15 mouse cellular contexts compared by ENCODE assay signal in genomic region chr2:141056685-141057454, GRCm38 (mm10).
DNase-seq lines count a peak whose midpoint lies in the region; ATAC-seq and TF ChIP-seq lines count a peak whose summit lies in the region.
"Had no signal": no experiment of that assay in that cellular context is flagged by ENCODE, and none has a peak within 500 bp of the region (broad histone marks: within the 10 kb centered on the region; RNA-seq: fewer than 3 reads in every experiment).

No protein-coding gene starts in this region.

- H3K9me3 ChIP-seq in embryonic facial prominence, embryonic 10.5 days: no peaks in the 10 kb centered on the region
- H3K9me3 ChIP-seq in hindbrain, embryonic 10.5 days: no peaks in the 10 kb centered on the region
- H3K9me3 ChIP-seq in midbrain, embryonic 13.5 days: no peaks in the 10 kb centered on the region
- H3K9me3 ChIP-seq: heart, embryonic 10.5 days; liver, embryonic 12.5 days; stomach, embryonic 15.5 days had no signal

- peaks cover 18% of the 10 kb centered on the region for H3K4me1 ChIP-seq in embryonic facial prominence, embryonic 10.5 days
- H3K4me1 ChIP-seq in hindbrain, embryonic 10.5 days (replicated peaks): peaks cover 15% of the 10 kb centered on the region
- peaks cover 12% of the 10 kb centered on the region for H3K4me1 ChIP-seq in midbrain, embryonic 13.5 days (replicated peaks)
- H3K4me1 ChIP-seq: heart, embryonic 10.5 days; liver, embryonic 12.5 days; stomach, embryonic 15.5 days had no signal

- WGBS in embryonic facial prominence, embryonic 10.5 days: 23% methylated on average over 4 of the region's 4 CpGs
- 22% methylated on average over 4 of the region's 4 CpGs for WGBS in hindbrain, embryonic 10.5 days
- 2% methylated on average over 4 of the region's 4 CpGs for WGBS in midbrain, embryonic 13.5 days

- H3K4me2 ChIP-seq in midbrain, embryonic 13.5 days (replicated peaks): peak overlapping the region; percentile 34
- H3K4me2 ChIP-seq: liver, embryonic 12.5 days; stomach, embryonic 15.5 days had no signal

- DNase-seq in brain, embryonic 14.5 days (ENCODE audit: low read depth): peak; percentile 81
- DNase-seq in embryonic facial prominence, embryonic 10.5 days (ENCODE audit: low spot score): no peak
- no peak for DNase-seq in hindbrain, embryonic 10.5 days (ENCODE audit: low spot score)
- DNase-seq in layer of hippocampus, adult 2 months (ENCODE audit: low spot score in 2 of 2): no peak
- no peak for DNase-seq in layer of hippocampus, adult 9-11 months
- DNase-seq in right cerebral cortex, postnatal 25 days: no peak
- DNase-seq: cerebellum, adult 11 months; heart, postnatal 36 days; thymus, postnatal 25 days had no signal

- H3K27me3 ChIP-seq in embryonic facial prominence, embryonic 10.5 days (replicated peaks; ENCODE audit: low read depth, poor library complexity, severe bottlenecking): no peaks in the 10 kb centered on the region
- no peaks in the 10 kb centered on the region for H3K27me3 ChIP-seq in hindbrain, embryonic 10.5 days (ENCODE audit: insufficient read depth, poor library complexity, severe bottlenecking)
- H3K27me3 ChIP-seq in midbrain, embryonic 13.5 days: no peaks in the 10 kb centered on the region
- H3K27me3 ChIP-seq: liver, embryonic 12.5 days; stomach, embryonic 15.5 days had no signal

- H3K9ac ChIP-seq in midbrain, embryonic 13.5 days (replicated peaks): no peak overlapping the region
- H3K9ac ChIP-seq: liver, embryonic 12.5 days; stomach, embryonic 15.5 days had no signal

- H3K36me3 ChIP-seq in embryonic facial prominence, embryonic 10.5 days (replicated peaks): no peaks in the 10 kb centered on the region
- no peaks in the 10 kb centered on the region for H3K36me3 ChIP-seq in hindbrain, embryonic 10.5 days
- no peaks in the 10 kb centered on the region for H3K36me3 ChIP-seq in midbrain, embryonic 13.5 days
- H3K36me3 ChIP-seq: heart, embryonic 10.5 days; liver, embryonic 12.5 days; stomach, embryonic 15.5 days had no signal

- no peak for TF ChIP-seq CTCF in brain, embryonic 14.5 days (IDR thresholded peaks at IDR 0.05; ENCODE audit: borderline replicate concordance, extremely low read depth, insufficient read depth, insufficient read length)
- no peak for TF ChIP-seq CTCF in layer of hippocampus, adult 2 months (conservative IDR thresholded peaks at IDR 0.05)

- ATAC-seq in midbrain, embryonic 13.5 days: peak; percentile 95
- ATAC-seq in megakaryocyte-erythroid progenitor cell, adult 5-6 weeks (replicated peaks; ENCODE audit: low FRiP score, low TSS enrichment, poor library complexity, severe bottlenecking): no peak
- ATAC-seq: liver, embryonic 12.5 days; lung, postnatal 0 days had no signal

- 0 out of 2 replicates have a peak overlapping the region, but pooled peaks have one; percentile 20 for H3K27ac ChIP-seq in embryonic facial prominence, embryonic 10.5 days (replicated peaks)
- peak overlapping the region; percentile 73 for H3K27ac ChIP-seq in hindbrain, embryonic 10.5 days
- H3K27ac ChIP-seq in midbrain, embryonic 13.5 days: peak overlapping the region; percentile 78
- H3K27ac ChIP-seq in layer of hippocampus, adult 2 months: no peak overlapping the region; the same call in 1 of the 2 replicates
- H3K27ac ChIP-seq: heart, embryonic 10.5 days; liver, embryonic 12.5 days; stomach, embryonic 15.5 days had no signal

- no peak for TF ChIP-seq POLR2A in brain, embryonic 14.5 days (IDR thresholded peaks at IDR 0.05; ENCODE audit: borderline replicate concordance, extremely low read depth, insufficient read depth, insufficient read length, poor library complexity, severe bottlenecking)

- H3K4me3 ChIP-seq in embryonic facial prominence, embryonic 10.5 days: no peak overlapping the region
- no peak overlapping the region for H3K4me3 ChIP-seq in hindbrain, embryonic 10.5 days
- H3K4me3 ChIP-seq in midbrain, embryonic 13.5 days (replicated peaks): no peak overlapping the region
- H3K4me3 ChIP-seq in layer of hippocampus, adult 2 months: no peak overlapping the region; the same call in 1 of the 2 replicates
- H3K4me3 ChIP-seq: heart, embryonic 10.5 days; liver, embryonic 12.5 days; stomach, embryonic 15.5 days had no signal
